In the genomic region with DNA sequence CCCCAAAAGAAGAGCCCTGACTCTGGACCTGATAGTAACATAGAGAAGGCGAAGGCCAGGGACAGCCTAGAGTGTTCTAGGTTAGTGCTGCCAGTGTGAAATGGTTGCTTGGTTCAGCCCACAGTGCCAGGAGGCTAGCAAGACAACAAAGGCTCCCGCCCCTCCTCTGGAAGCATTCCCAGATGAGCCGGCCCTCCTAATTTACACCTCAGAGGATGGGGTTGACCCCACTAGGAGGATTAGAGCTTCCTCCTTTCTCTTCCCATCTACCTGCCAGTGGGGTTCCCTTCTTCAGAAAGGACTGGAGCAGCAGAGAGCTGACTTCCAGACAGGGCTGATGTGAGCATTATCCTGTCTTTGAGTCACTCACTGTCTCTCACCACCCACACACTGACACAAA, we compare ENCODE assay signal across 17 mouse cellular contexts.
DNase-seq lines count a peak whose midpoint lies in the region; ATAC-seq and TF ChIP-seq lines count a peak whose summit lies in the region.
"Had no signal": no experiment of that assay in that cellular context is flagged by ENCODE, and none has a peak within 500 bp of the region (broad histone marks: within the 10 kb centered on the region; RNA-seq: fewer than 3 reads in every experiment).

No protein-coding gene starts in this region.

- DNase-seq in midbrain, embryonic 10.5 days (ENCODE audit: low spot score) = no peak
- no peak for DNase-seq in midbrain, postnatal 0 days (ENCODE audit: low spot score)
- DNase-seq in ZHBTc4 (ENCODE audit: low read depth, low spot score) = peak; percentile 89
- peak; percentile 28 for DNase-seq in hindbrain, postnatal 0 days (ENCODE audit: low spot score)
- DNase-seq in testis, postnatal 10 days (ENCODE audit: low spot score) = no peak
- no peak for DNase-seq in layer of hippocampus, postnatal 14 days (ENCODE audit: low spot score in 2 of 2)
- no peak for DNase-seq in stomach, postnatal 0 days (ENCODE audit: low spot score)
- DNase-seq: adrenal gland, postnatal 14 days; cerebellum, adult 2 months; heart, adult 11 months; kidney, adult 2 months; kidney, postnatal 36 days; layer of hippocampus, adult 9-11 months; lung, postnatal 10 days had no signal

- no peak overlapping the region for H3K4me2 ChIP-seq in midbrain, postnatal 0 days (ENCODE audit: low read depth, low read length, poor library complexity, severe bottlenecking)
- H3K4me2 ChIP-seq in hindbrain, postnatal 0 days (ENCODE audit: low read depth, low read length) = no peak overlapping the region
- no peak overlapping the region for H3K4me2 ChIP-seq in stomach, postnatal 0 days (replicated peaks; ENCODE audit: low read depth)
- H3K4me2 ChIP-seq: embryonic facial prominence, embryonic 13.5 days; limb, embryonic 15.5 days had no signal

- 19% methylated on average over 3 of the region's 3 CpGs for WGBS in midbrain, embryonic 10.5 days
- WGBS in midbrain, postnatal 0 days = 26% methylated on average over 3 of the region's 3 CpGs
- WGBS in hindbrain, postnatal 0 days = 32% methylated on average over 3 of the region's 3 CpGs
- 66% methylated on average over 3 of the region's 3 CpGs for WGBS in stomach, postnatal 0 days

- 0 out of 2 replicates have a peak, but pooled peaks cover 6% of the 10 kb centered on the region for H3K27me3 ChIP-seq in midbrain, embryonic 10.5 days (ENCODE audit: low read depth, poor library complexity, severe bottlenecking)
- H3K27me3 ChIP-seq in midbrain, postnatal 0 days (ENCODE audit: insufficient read depth, low read length) = no peaks in the 10 kb centered on the region
- H3K27me3 ChIP-seq in hindbrain, postnatal 0 days (ENCODE audit: insufficient read depth, low read length) = no peaks in the 10 kb centered on the region
- no peaks in the 10 kb centered on the region for H3K27me3 ChIP-seq in stomach, postnatal 0 days (ENCODE audit: control insufficient read depth, insufficient read depth, low read length)
- H3K27me3 ChIP-seq: embryonic facial prominence, embryonic 13.5 days; limb, embryonic 15.5 days; megakaryocyte, embryonic 14.5 days had no signal

- TF ChIP-seq EP300 in stomach, postnatal 0 days (optimal IDR thresholded peaks at IDR 0.05) = no peak

- no peak overlapping the region for H3K9ac ChIP-seq in midbrain, postnatal 0 days (replicated peaks; ENCODE audit: low read length, poor library complexity, severe bottlenecking)
- H3K9ac ChIP-seq in hindbrain, postnatal 0 days (replicated peaks; ENCODE audit: low read length) = no peak overlapping the region
- H3K9ac ChIP-seq in stomach, postnatal 0 days (ENCODE audit: low read length) = no peak overlapping the region
- H3K9ac ChIP-seq: embryonic facial prominence, embryonic 13.5 days; limb, embryonic 15.5 days had no signal

- H3K9me3 ChIP-seq in midbrain, embryonic 10.5 days (replicated peaks) = no peaks in the 10 kb centered on the region
- H3K9me3 ChIP-seq in midbrain, postnatal 0 days (ENCODE audit: low read length) = no peaks in the 10 kb centered on the region
- H3K9me3 ChIP-seq in hindbrain, postnatal 0 days (ENCODE audit: low read length) = no peaks in the 10 kb centered on the region
- no peaks in the 10 kb centered on the region for H3K9me3 ChIP-seq in stomach, postnatal 0 days (ENCODE audit: control insufficient read depth, low read length)
- H3K9me3 ChIP-seq: embryonic facial prominence, embryonic 13.5 days; limb, embryonic 15.5 days had no signal

- peaks cover 39% of the 10 kb centered on the region for H3K4me1 ChIP-seq in midbrain, embryonic 10.5 days
- no peaks in the 10 kb centered on the region for H3K4me1 ChIP-seq in midbrain, postnatal 0 days (ENCODE audit: insufficient read depth, low read length)
- H3K4me1 ChIP-seq in hindbrain, postnatal 0 days (ENCODE audit: insufficient read depth, low read length) = no peaks in the 10 kb centered on the region
- H3K4me1 ChIP-seq in stomach, postnatal 0 days (replicated peaks; ENCODE audit: control insufficient read depth, insufficient read depth) = no peaks in the 10 kb centered on the region
- H3K4me1 ChIP-seq: embryonic facial prominence, embryonic 13.5 days; limb, embryonic 15.5 days; megakaryocyte, embryonic 14.5 days had no signal

- TF ChIP-seq CTCF in midbrain, postnatal 0 days (IDR thresholded peaks at IDR 0.05) = no peak
- no peak for TF ChIP-seq CTCF in hindbrain, postnatal 0 days (IDR thresholded peaks at IDR 0.05; ENCODE audit: low read depth)
- no peak for TF ChIP-seq CTCF in stomach, postnatal 0 days (IDR thresholded peaks at IDR 0.05; ENCODE audit: low read depth)

- no peak overlapping the region for H3K4me3 ChIP-seq in midbrain, embryonic 10.5 days
- H3K4me3 ChIP-seq in midbrain, postnatal 0 days (ENCODE audit: low read depth, low read length) = no peak overlapping the region
- no peak overlapping the region for H3K4me3 ChIP-seq in hindbrain, postnatal 0 days (ENCODE audit: low read length)
- no peak overlapping the region for H3K4me3 ChIP-seq in stomach, postnatal 0 days (ENCODE audit: low read depth, low read length)
- H3K4me3 ChIP-seq: embryonic facial prominence, embryonic 13.5 days; limb, embryonic 15.5 days; megakaryocyte, embryonic 14.5 days had no signal

- no peak for ATAC-seq in midbrain, postnatal 0 days (ENCODE audit: low FRiP score)
- no peak for ATAC-seq in hindbrain, postnatal 0 days
- ATAC-seq in stomach, postnatal 0 days (ENCODE audit: low FRiP score, low TSS enrichment) = no peak

- peak overlapping the region; percentile 65 for H3K27ac ChIP-seq in midbrain, embryonic 10.5 days (replicated peaks)
- no peak overlapping the region for H3K27ac ChIP-seq in midbrain, postnatal 0 days (ENCODE audit: low read depth, low read length)
- no peak overlapping the region for H3K27ac ChIP-seq in hindbrain, postnatal 0 days
- H3K27ac ChIP-seq in stomach, postnatal 0 days (replicated peaks) = no peak overlapping the region
- H3K27ac ChIP-seq: embryonic facial prominence, embryonic 13.5 days; limb, embryonic 15.5 days had no signal

- peaks cover 8% of the 10 kb centered on the region; the same call in 1 of the 2 replicates for H3K36me3 ChIP-seq in midbrain, embryonic 10.5 days
- H3K36me3 ChIP-seq in midbrain, postnatal 0 days (ENCODE audit: insufficient read depth, low read length) = no peaks in the 10 kb centered on the region
- no peaks in the 10 kb centered on the region for H3K36me3 ChIP-seq in hindbrain, postnatal 0 days (ENCODE audit: insufficient read depth, low read length)
- no peaks in the 10 kb centered on the region for H3K36me3 ChIP-seq in stomach, postnatal 0 days (ENCODE audit: control insufficient read depth, insufficient read depth, low read length)
- H3K36me3 ChIP-seq: embryonic facial prominence, embryonic 13.5 days; limb, embryonic 15.5 days had no signal

Comparison
In these comparisons a context has a peak if more than half of its experiments do, and no peak if none do; other contexts are left out.
1. DNase-seq: peak in ZHBTc4 (single experiment) and hindbrain, postnatal 0 days (single experiment); none in midbrain, embryonic 10.5 days (single experiment), midbrain, postnatal 0 days (single experiment), testis, postnatal 10 days (single experiment), layer of hippocampus, postnatal 14 days (0 of 2) and stomach, postnatal 0 days (single experiment).